Mouse (Mus musculus) adrenal gland, postnatal 4 days (tissue): ENCODE data around the gene Dmrtc1b. TPM values are rescaled to one million over a fixed set of nuclear protein-coding genes. Genes with fewer than 3 reads are reported as not detected.
"Not testable (repeated sequence)": the region's sequence is repeated elsewhere in the genome, so short reads cannot be mapped to it uniquely, and the experiment has no call there.

Experiments used
- DNase-seq, 2 experiments: peaks; one replicate each; pipeline ENCODE4 v3.0.0; 2021 to 2022; ENCODE audit warnings: low spot score in 2 of 2, mixed read lengths in 2 of 2
- long read RNA-seq, 2 experiments: library from polyadenylated mRNA; stranded (forward); transcript quantifications; one replicate each; pipeline ENCODE4 v2.0.0; 2021
- total RNA-seq, 2 experiments: library from RNA; stranded (reverse); gene quantifications; 2 replicates each; pipeline ENCODE4 v1.2.3; 2021

Dmrtc1b gene
- not detected for total RNA-seq
- long read RNA-seq, experiment 1, result 0 reads
- long read RNA-seq, experiment 2, result 0 reads

DNA sequence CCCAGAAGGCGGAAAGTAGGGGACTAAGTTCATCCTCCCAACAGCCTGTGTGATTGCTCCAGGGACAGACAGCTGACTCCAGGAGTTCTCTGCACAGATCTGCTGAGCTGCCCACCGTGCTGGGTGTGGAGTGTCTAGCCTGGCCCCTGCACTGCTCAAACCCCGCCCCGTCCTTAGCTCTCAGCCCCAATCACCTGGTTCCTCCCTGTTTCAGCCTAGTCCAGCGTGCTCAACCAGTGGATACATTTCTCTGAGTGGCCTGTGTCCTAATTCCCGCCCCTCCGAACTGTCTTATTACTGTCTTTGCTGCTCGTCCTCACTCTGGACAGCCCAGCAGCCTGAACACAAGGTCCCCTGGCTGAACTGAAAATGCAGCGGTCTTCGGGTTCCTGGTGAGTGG, at the start of gene Dmrtc1b, which contains the start of gene Gm9112:
Dmrtc1b (plus strand) TSS at position 331 of the 400 bp plus-strand sequence.
Gm9112 (minus strand) TSS at position 101 of the 400 bp plus-strand sequence.
- DNase-seq, result not testable (repeated sequence)

DNA sequence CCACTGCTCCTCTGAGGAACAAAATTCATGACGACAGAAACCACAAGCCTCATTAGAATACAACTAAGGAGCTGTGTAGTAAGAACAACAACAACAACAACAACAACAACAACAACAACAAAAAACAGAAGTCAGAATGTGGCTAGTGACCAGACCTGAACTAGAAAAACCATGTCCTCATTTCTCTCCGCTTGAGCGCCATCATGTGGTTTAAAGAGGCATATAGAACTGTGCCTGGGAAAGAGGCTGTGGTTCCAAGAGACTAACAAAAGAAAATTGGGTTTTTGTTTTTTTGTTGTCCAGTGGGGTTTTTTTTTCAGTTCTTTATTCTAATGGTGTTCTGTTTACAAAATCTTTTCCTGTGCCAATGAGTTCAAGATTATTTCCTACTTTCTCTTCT, 47.0 kb upstream of the Dmrtc1b start:
- DNase-seq, result no peak

DNA sequence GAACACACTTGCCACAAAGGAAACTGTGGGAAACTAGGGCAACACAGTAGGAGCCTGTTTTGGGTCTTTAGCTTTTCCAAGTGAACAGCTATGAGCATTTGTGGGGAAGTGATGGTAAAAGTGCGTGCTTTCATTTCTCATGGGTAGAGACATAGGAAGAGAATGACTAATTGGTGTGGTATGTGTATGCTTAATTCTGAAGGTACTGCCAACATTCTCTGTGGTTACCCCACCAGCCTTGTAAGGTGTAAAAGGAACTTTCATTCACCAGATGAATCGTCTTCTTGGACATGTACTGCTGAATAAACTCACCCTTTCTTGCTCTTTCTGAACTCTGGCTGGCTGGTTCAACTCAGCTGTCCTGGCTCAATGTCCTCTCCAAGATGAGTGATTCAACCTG, 41.0 kb upstream of the Dmrtc1b start:
- no peak for DNase-seq

DNA sequence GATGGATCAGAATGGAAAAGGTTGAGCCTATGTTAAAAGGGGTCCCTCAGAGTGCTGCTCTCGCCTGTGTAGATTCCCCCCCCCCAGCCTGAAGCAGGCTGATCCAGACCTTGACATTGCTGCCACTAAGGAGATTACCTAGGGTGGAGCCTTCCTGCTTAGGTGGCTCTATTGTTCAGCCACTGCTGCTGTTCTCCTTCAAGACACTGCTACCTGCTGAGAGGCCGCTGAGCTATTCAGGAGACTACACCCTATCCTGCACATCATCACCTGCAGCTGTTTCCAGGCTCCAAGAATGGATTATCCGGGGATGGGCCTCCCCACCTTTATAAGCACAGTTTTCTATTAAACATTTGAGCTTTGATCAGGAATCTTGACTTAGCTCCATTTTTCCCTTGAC, 23.0 kb upstream of the Dmrtc1b start:
- DNase-seq, result not testable (repeated sequence)

DNA sequence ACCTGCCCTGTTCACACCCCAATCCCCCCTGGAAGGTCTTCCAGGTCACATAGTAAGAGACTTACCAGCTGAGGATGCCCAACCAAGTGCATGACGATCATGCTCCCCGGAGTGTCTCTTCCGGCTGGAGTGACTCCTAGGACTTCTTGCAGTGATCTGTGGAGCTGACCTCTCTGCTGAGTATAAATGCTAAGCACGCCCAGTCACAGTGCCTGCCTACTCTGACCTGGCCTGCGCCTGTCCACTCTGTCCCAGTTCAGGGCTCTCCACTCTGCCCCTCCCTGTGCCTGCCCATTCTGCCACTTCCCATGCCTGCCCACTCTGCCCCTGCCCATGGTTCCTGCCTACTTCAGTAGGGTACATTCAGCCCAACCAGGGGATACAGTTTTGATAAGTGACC, 20.8 kb upstream of the Dmrtc1b start, which contains the start of gene Gm3880:
Gm3880 (minus strand) TSS at position 101 of the 400 bp plus-strand sequence.
- DNase-seq, result not testable (repeated sequence)

DNA sequence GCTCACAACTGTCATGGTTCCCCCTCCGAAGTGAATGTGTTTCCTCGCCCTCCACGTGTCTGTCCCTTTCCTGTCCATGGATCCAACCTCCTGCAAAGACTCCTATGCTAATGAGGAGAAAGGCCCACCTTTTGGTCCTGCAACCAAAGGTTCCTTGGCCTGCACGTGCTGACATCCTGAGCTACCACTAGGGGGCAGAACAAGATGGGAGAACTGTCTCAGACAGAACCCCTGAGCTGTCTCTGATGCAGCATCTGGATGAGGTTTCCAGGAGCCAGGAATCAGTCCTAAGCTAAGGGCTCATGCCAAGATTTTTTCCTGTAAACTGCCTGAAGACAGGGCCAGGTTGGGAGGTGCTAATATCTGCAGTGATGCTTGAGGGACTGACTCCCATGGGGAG, 18.4 kb upstream of the Dmrtc1b start:
- DNase-seq, result not testable (repeated sequence)

DNA sequence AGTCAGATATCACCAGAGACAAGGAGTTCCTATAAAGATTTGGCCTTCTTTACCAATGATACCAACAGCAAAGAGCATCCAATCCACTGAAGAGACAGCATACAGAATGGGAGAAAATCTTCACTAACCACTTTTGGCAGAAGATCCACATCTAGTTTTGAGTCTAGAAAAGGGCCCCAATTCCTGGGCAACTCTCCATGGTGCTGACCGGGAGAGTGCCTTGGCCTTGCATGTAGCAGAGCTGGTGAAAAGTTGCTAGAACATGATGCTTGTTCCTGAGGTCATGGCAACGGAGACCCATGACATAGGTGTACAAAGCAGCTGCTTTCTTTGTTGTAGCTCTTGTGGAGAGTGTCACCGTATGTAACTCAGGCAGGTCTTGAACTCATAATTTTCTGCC, 7.0 kb upstream of the Dmrtc1b start:
- DNase-seq, result not testable (repeated sequence)

DNA sequence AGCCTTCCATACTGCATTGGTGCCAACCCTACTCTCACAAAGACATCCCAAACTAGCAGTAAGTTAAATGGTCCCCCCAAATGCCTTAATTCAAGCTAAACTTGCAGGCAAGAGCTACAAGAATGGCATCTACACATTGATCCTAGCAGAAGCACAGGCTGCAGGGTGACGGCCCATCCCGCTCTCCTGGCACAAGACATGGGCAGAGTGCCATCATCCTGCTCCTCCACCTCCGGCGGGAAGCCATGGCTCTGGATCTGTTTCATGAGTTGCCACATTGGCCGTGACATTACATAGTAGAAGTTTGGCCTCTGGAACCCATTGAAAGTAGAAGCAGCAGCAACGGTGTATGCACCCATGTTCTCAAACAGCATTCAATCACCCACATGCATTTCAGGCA, 16.6 kb downstream of the Dmrtc1b start:
- DNase-seq, result not testable (repeated sequence)

Other genes starting within 250 kb of the Dmrtc1b start
- gene Hdac8, start 202.5 kb upstream of the Dmrtc1b start, total RNA-seq, result 10 to 100 TPM; 10.8 to 11.0 TPM
- gene Phka1, start 63.6 kb upstream of the Dmrtc1b start, total RNA-seq, result 10 to 100 TPM; 15.5 to 17.0 TPM
- not detected for gene Gm3880, start 20.9 kb upstream of the Dmrtc1b start, total RNA-seq
- not detected for gene Gm9112, start 230 bp upstream of the Dmrtc1b start, total RNA-seq
- gene Dmrtc1c1, start 95.1 kb downstream of the Dmrtc1b start, total RNA-seq, result not detected
- not detected for gene Dmrtc1c2, start 146.8 kb downstream of the Dmrtc1b start, total RNA-seq
- not detected for gene 1700031F05Rik, start 160.1 kb downstream of the Dmrtc1b start, total RNA-seq
- under 1 TPM; 0.64 to 0.79 TPM for gene Dmrtc1a, start 200.8 kb downstream of the Dmrtc1b start, total RNA-seq
- gene 1700011M02Rik, start 201.0 kb downstream of the Dmrtc1b start, total RNA-seq, result not detected
- gene 1700018G05Rik, start 220.5 kb downstream of the Dmrtc1b start, total RNA-seq, result not detected